Mouse (Mus musculus) heart, adult 2 months (tissue): ENCODE data around the gene Lrrc17.

Experiments
- CTCF ChIP-seq: fragments of 200-600 bp; IDR thresholded peaks from 2 replicates; pipeline ENCODE4 v1.8.1; 2022; ENCODE audit warnings: antibody characterized with exemption, mild to moderate bottlenecking, moderate library complexity
- EP300 ChIP-seq: fragments of 200-500 bp; IDR thresholded peaks from 2 replicates; pipeline ENCODE4 v1.6.1; 2011; ENCODE audit warnings: low read depth, low read length, control low read depth; ENCODE audit not compliant: insufficient read depth
- POLR2A ChIP-seq: fragments of 200-500 bp; IDR thresholded peaks from 2 replicates; pipeline ENCODE4 v1.6.1; 2011; ENCODE audit warnings: mild to moderate bottlenecking, low read depth, low read length, control low read depth; ENCODE audit not compliant: insufficient read depth

GRCm38 (mm10) chr5:21502936-21503610 is 40.3 kb upstream of the Lrrc17 start:
- TF ChIP-seq POLR2A, result no peak
- no peak for TF ChIP-seq CTCF
- TF ChIP-seq EP300, result no peak
